Mouse (Mus musculus) kidney, embryonic 16.5 days (tissue): ENCODE results near the gene Dcbld2. TPM values are rescaled to one million over a fixed set of nuclear protein-coding genes. Genes with fewer than 3 reads are reported as not detected.
A peak's percentile ranks its signal among the peaks of the same experiment; 100 is the strongest.

ENCODE experiments used
- ATAC-seq: fragments of 200-750 bp; cut with Nextera tagmentation; 2 replicates; pipeline ENCODE4 v1.8.0; 2017; ENCODE audit warnings: moderate TSS enrichment; ENCODE audit not compliant: low FRiP score, low TSS enrichment
- H3K27ac ChIP-seq: fragments of 300-500 bp; sonication (generic); 2 replicates; pipeline ENCODE4 v1.5.1; 2014; ENCODE audit warnings: low read length
- H3K27me3 ChIP-seq: fragments of 300-500 bp; sonication (generic); 2 replicates; pipeline ENCODE4 v1.6.1; 2014; ENCODE audit warnings: low read length, control low read depth, mixed read lengths; ENCODE audit not compliant: insufficient read depth
- H3K36me3 ChIP-seq: fragments of 300-500 bp; sonication (generic); 2 replicates; pipeline ENCODE4 v1.6.1; 2014; ENCODE audit warnings: low read length, control low read depth, mixed read lengths; ENCODE audit not compliant: insufficient read depth
- H3K4me1 ChIP-seq: fragments of 300-500 bp; sonication (generic); 2 replicates; pipeline ENCODE4 v1.6.1; 2014; ENCODE audit warnings: low read length, control low read depth, mixed read lengths; ENCODE audit not compliant: insufficient read depth
- H3K4me2 ChIP-seq: fragments of 300-500 bp; sonication (generic); replicated peaks from 2 replicates; pipeline ENCODE4 v1.6.1; 2014; ENCODE audit warnings: low read depth, low read length
- H3K4me3 ChIP-seq: fragments of 300-500 bp; sonication (generic); 2 replicates; pipeline ENCODE4 v1.5.1; 2014; ENCODE audit warnings: mild to moderate bottlenecking, low read length
- H3K9ac ChIP-seq: fragments of 300-500 bp; sonication (generic); replicated peaks from 2 replicates; pipeline ENCODE4 v1.6.1; 2014; ENCODE audit warnings: low read length
- H3K9me3 ChIP-seq: fragments of 300-500 bp; sonication (generic); 2 replicates; pipeline ENCODE4 v1.6.1; 2016; ENCODE audit warnings: low read length, control low read depth
- WGBS: fragments of 180-500 bp; shearing (Covaris S2); extraction: QIAGEN DNeasy Blood & Tissue Kit; methylation state at CpG from one replicate; pipeline ENCODE4 v1.1.7; 2014; 5-methylcytosine and 5-hydroxymethylcytosine counted together
- polyA plus RNA-seq: library from polyadenylated mRNA; unstranded; fragments of >200 nt; fragmentation: Nextera tagmentation; extraction: Ambion mirVana; gene quantifications from 2 replicates; pipeline ENCODE4 v1.2.1, GENCODE M21; 2015

The Dcbld2 gene
- polyA plus RNA-seq, 1 experiment from 2014 or later, result 4.1 TPM

GRCm38 (mm10) chr16:58405271-58405670, 3.0 kb upstream of the Dcbld2 start:
- H3K4me3 ChIP-seq, result no peak overlapping the region
- H3K36me3 ChIP-seq, result no peaks in the 10 kb centered on the region
- H3K9me3 ChIP-seq, result no peaks in the 10 kb centered on the region
- no peak overlapping the region for H3K27ac ChIP-seq
- no peak overlapping the region for H3K4me2 ChIP-seq
- WGBS, result 89% methylated on average over 4 of the region's 4 CpGs
- H3K9ac ChIP-seq, result no peak overlapping the region
- H3K27me3 ChIP-seq, result no peaks in the 10 kb centered on the region
- ATAC-seq, result no peak
- H3K4me1 ChIP-seq, result peaks cover 9% of the 10 kb centered on the region

- Histone ChIP-seq H3K36me3 (no peaks in the 10 kb centered on the region), H3K9me3 (no peaks in the 10 kb centered on the region), H3K4me2 (peak overlapping the region; percentile 89), H3K4me1 (peaks cover 21% of the 10 kb centered on the region), H3K27ac (peak overlapping the region; percentile 79), H3K27me3 (no peaks in the 10 kb centered on the region), H3K4me3 (peak overlapping the region; percentile 92), H3K9ac (peak overlapping the region; percentile 76)
- peak; percentile 68 for ATAC-seq
- under 1% methylated on average over 43 of the region's 89 CpGs for WGBS
These were observed 441 bp downstream of the Dcbld2 start for GRCm38 (mm10) chr16:58408487-58409281.

GRCm38 (mm10) chr16:58409825-58410224, 1.6 kb downstream of the Dcbld2 start:
- WGBS, result 27% methylated on average over 7 of the region's 7 CpGs
- H3K27ac ChIP-seq, result no peak overlapping the region
- ATAC-seq, result no peak
- peak overlapping the region; percentile 76 for H3K9ac ChIP-seq
- peak overlapping the region; percentile 92 for H3K4me3 ChIP-seq
- H3K9me3 ChIP-seq, result no peaks in the 10 kb centered on the region
- H3K36me3 ChIP-seq, result no peaks in the 10 kb centered on the region
- H3K4me1 ChIP-seq, result peaks cover 21% of the 10 kb centered on the region
- H3K4me2 ChIP-seq, result peak overlapping the region; percentile 89
- H3K27me3 ChIP-seq, result no peaks in the 10 kb centered on the region

GRCm38 (mm10) chr16:58414801-58415200, 6.6 kb downstream of the Dcbld2 start:
- no peak for ATAC-seq
- Histone ChIP-seq H3K36me3 (no peaks in the 10 kb centered on the region), H3K4me2 (no peak overlapping the region), H3K9me3 (no peaks in the 10 kb centered on the region), H3K27ac (no peak overlapping the region), H3K9ac (no peak overlapping the region), H3K4me3 (no peak overlapping the region), H3K4me1 (peaks cover 14% of the 10 kb centered on the region), H3K27me3 (no peaks in the 10 kb centered on the region)
- 88% methylated on average over 4 of the region's 4 CpGs for WGBS

GRCm38 (mm10) chr16:58415500-58415899, 7.3 kb downstream of the Dcbld2 start:
- Histone ChIP-seq H3K27me3 (no peaks in the 10 kb centered on the region), H3K4me1 (peaks cover 11% of the 10 kb centered on the region; the same call in 1 of the 2 replicates), H3K9ac (no peak overlapping the region), H3K27ac (no peak overlapping the region), H3K9me3 (no peaks in the 10 kb centered on the region), H3K4me3 (no peak overlapping the region), H3K36me3 (no peaks in the 10 kb centered on the region), H3K4me2 (no peak overlapping the region)
- 94% methylated on average over 2 of the region's 2 CpGs for WGBS
- peak; percentile 29; the same call in 1 of the 2 replicates for ATAC-seq

GRCm38 (mm10) chr16:58421696-58422354, 13.6 kb downstream of the Dcbld2 start:
- no peaks in the 10 kb centered on the region for H3K9me3 ChIP-seq
- ATAC-seq, result peak; percentile 84; the same call in 1 of the 2 replicates
- 35% methylated on average over 11 of the region's 11 CpGs for WGBS
- H3K27me3 ChIP-seq, result no peaks in the 10 kb centered on the region
- H3K9ac ChIP-seq, result no peak overlapping the region
- H3K4me3 ChIP-seq, result no peak overlapping the region
- H3K27ac ChIP-seq, result no peak overlapping the region
- peaks cover 18% of the 10 kb centered on the region for H3K4me1 ChIP-seq
- H3K4me2 ChIP-seq, result no peak overlapping the region
- no peaks in the 10 kb centered on the region for H3K36me3 ChIP-seq

GRCm38 (mm10) chr16:58430246-58430645, 22.0 kb downstream of the Dcbld2 start:
- no peak for ATAC-seq
- Histone ChIP-seq H3K4me3 (no peak overlapping the region), H3K36me3 (0 out of 2 replicates have a peak, but pooled peaks cover 5% of the 10 kb centered on the region), H3K9me3 (no peaks in the 10 kb centered on the region), H3K27ac (no peak overlapping the region), H3K9ac (no peak overlapping the region), H3K27me3 (no peaks in the 10 kb centered on the region), H3K4me1 (0 out of 2 replicates have a peak, but pooled peaks cover 11% of the 10 kb centered on the region), H3K4me2 (no peak overlapping the region)
- 80% methylated on average over 7 of the region's 7 CpGs for WGBS

- WGBS, result 100% methylated on average over 1 of the region's 1 CpGs
- peaks cover 13% of the 10 kb centered on the region for H3K36me3 ChIP-seq
- H3K4me3 ChIP-seq, result no peak overlapping the region
These were observed 24.1 kb downstream of the Dcbld2 start for GRCm38 (mm10) chr16:58432384-58432783.

GRCm38 (mm10) chr16:58444735-58445134, 36.5 kb downstream of the Dcbld2 start:
- Histone ChIP-seq H3K9ac (no peak overlapping the region), H3K4me3 (no peak overlapping the region), H3K27ac (no peak overlapping the region), H3K9me3 (no peaks in the 10 kb centered on the region), H3K36me3 (0 out of 2 replicates have a peak, but pooled peaks cover under 1% of the 10 kb centered on the region), H3K27me3 (no peaks in the 10 kb centered on the region), H3K4me1 (no peaks in the 10 kb centered on the region), H3K4me2 (no peak overlapping the region)
- WGBS, result 78% methylated on average over 6 of the region's 6 CpGs
- ATAC-seq, result no peak

More at GRCm38 (mm10) chr16:58432384-58432783, 24.1 kb downstream of the Dcbld2 start:
- 0 out of 2 replicates have a peak, but pooled peaks cover 6% of the 10 kb centered on the region for H3K4me1 ChIP-seq
- H3K9me3 ChIP-seq, result no peaks in the 10 kb centered on the region
- ATAC-seq, result no peak
- no peak overlapping the region for H3K27ac ChIP-seq
- H3K27me3 ChIP-seq, result no peaks in the 10 kb centered on the region
- H3K9ac ChIP-seq, result no peak overlapping the region
- no peak overlapping the region for H3K4me2 ChIP-seq
